31 mouse cellular contexts compared by ENCODE assay signal in genomic region chr10:70294094-70294493, GRCm38 (mm10). TPM values are rescaled to one million over a fixed set of nuclear protein-coding genes. Genes with fewer than 3 reads are reported as not detected.
A peak's percentile ranks its signal among the peaks of the same experiment; 100 is the strongest.
DNase-seq lines count a peak whose midpoint lies in the region; ATAC-seq lines count a peak whose summit lies in the region.
"Had no signal": no experiment of that assay in that cellular context is flagged by ENCODE, and none has a peak within 500 bp of the region (broad histone marks: within the 10 kb centered on the region; RNA-seq: fewer than 3 reads in every experiment).

No protein-coding gene starts in this region.

- no peaks in the 10 kb centered on the region for H3K27me3 ChIP-seq in kidney, embryonic 15.5 days
- H3K27me3 ChIP-seq in lung, embryonic 16.5 days (ENCODE audit: control insufficient read depth, insufficient read depth, low read depth, low read length), result no peaks in the 10 kb centered on the region; the same call in 1 of the 2 replicates
- H3K27me3 ChIP-seq: forebrain, embryonic 15.5 days; heart, embryonic 15.5 days; neural tube, embryonic 15.5 days; stomach, embryonic 15.5 days had no signal

- 28% methylated on average over 8 of the region's 8 CpGs for WGBS in kidney, embryonic 15.5 days
- WGBS in lung, embryonic 16.5 days, result 26% methylated on average over 8 of the region's 8 CpGs

- no peaks in the 10 kb centered on the region for H3K36me3 ChIP-seq in kidney, embryonic 15.5 days
- H3K36me3 ChIP-seq in lung, embryonic 16.5 days (ENCODE audit: control insufficient read depth, insufficient read depth, low read length), result no peaks in the 10 kb centered on the region
- H3K36me3 ChIP-seq: embryonic facial prominence, embryonic 13.5 days; forebrain, embryonic 10.5 days; forebrain, embryonic 15.5 days; G1E; heart, embryonic 10.5 days; heart, embryonic 15.5 days; liver, embryonic 12.5 days; neural tube, embryonic 15.5 days; stomach, embryonic 15.5 days had no signal

- ATAC-seq in kidney, embryonic 15.5 days (replicated peaks; ENCODE audit: low FRiP score), result peak; percentile 50; the same call in 1 of the 2 replicates
- ATAC-seq in lung, embryonic 16.5 days (ENCODE audit: low read depth), result 0 out of 2 replicates have a peak, but pooled peaks have one; percentile 26
- ATAC-seq: CD4-positive, CD25-positive, alpha-beta regulatory T cell, adult 4 months; forebrain, embryonic 15.5 days; hindbrain, embryonic 16.5 days; liver, embryonic 12.5 days; liver, postnatal 0 days had no signal

- H3K4me2 ChIP-seq in kidney, embryonic 15.5 days, result no peak overlapping the region
- H3K4me2 ChIP-seq in lung, embryonic 16.5 days (ENCODE audit: low read depth, low read length), result no peak overlapping the region
- H3K4me2 ChIP-seq: embryonic facial prominence, embryonic 13.5 days; forebrain, embryonic 15.5 days; heart, embryonic 15.5 days; liver, embryonic 12.5 days; neural tube, embryonic 15.5 days; stomach, embryonic 15.5 days had no signal

- DNase-seq in kidney, adult 18-20 months, result no peak
- no peak for DNase-seq in lung, adult 18-20 months
- DNase-seq in ES-CJ7 (ENCODE audit: low read depth, low spot score), result peak; percentile 83
- peak; percentile 37 for DNase-seq in mesoderm, embryonic 11.5 days (ENCODE audit: low read depth, low spot score)
- no peak for DNase-seq in ovary, postnatal 14 days (ENCODE audit: low spot score)
- DNase-seq: adrenal gland, postnatal 14 days; cerebellum, adult 18-20 months; cerebellum, postnatal 10 days; gastrocnemius, postnatal 25 days; heart, adult 11 months; kidney, adult 8-10 months; liver, postnatal 0 days; lung, postnatal 4 days; midbrain, embryonic 14.5 days; right cerebral cortex, postnatal 25 days; thymus, adult 18-20 months; thymus, postnatal 25 days had no signal

- H3K9ac ChIP-seq in kidney, embryonic 15.5 days, result no peak overlapping the region
- no peak overlapping the region for H3K9ac ChIP-seq in lung, embryonic 16.5 days (ENCODE audit: low read length)
- H3K9ac ChIP-seq: embryonic facial prominence, embryonic 13.5 days; forebrain, embryonic 15.5 days; heart, embryonic 15.5 days; liver, embryonic 12.5 days; liver, postnatal 0 days; neural tube, embryonic 15.5 days; stomach, embryonic 15.5 days had no signal

- H3K4me1 ChIP-seq in kidney, embryonic 15.5 days, result peaks cover 32% of the 10 kb centered on the region
- peaks cover 8% of the 10 kb centered on the region for H3K4me1 ChIP-seq in lung, embryonic 16.5 days (replicated peaks; ENCODE audit: control insufficient read depth, insufficient read depth, low read length)
- H3K4me1 ChIP-seq: forebrain, embryonic 15.5 days; stomach, embryonic 15.5 days had no signal

- no peaks in the 10 kb centered on the region for H3K9me3 ChIP-seq in kidney, embryonic 15.5 days (replicated peaks)
- no peaks in the 10 kb centered on the region for H3K9me3 ChIP-seq in lung, embryonic 16.5 days (ENCODE audit: control insufficient read depth, low read length)
- H3K9me3 ChIP-seq: embryonic facial prominence, embryonic 13.5 days; forebrain, embryonic 10.5 days; forebrain, embryonic 15.5 days; heart, embryonic 10.5 days; heart, embryonic 15.5 days; liver, embryonic 12.5 days; neural tube, embryonic 15.5 days; stomach, embryonic 15.5 days had no signal

- no peak overlapping the region for H3K4me3 ChIP-seq in kidney, embryonic 15.5 days (replicated peaks)
- no peak overlapping the region for H3K4me3 ChIP-seq in lung, embryonic 16.5 days (ENCODE audit: low read length)
- H3K4me3 ChIP-seq: embryonic facial prominence, embryonic 13.5 days; forebrain, embryonic 10.5 days; forebrain, embryonic 15.5 days; heart, embryonic 10.5 days; heart, embryonic 15.5 days; liver, embryonic 12.5 days; megakaryocyte, embryonic 14.5 days; neural tube, embryonic 15.5 days; stomach, embryonic 15.5 days had no signal

- no peak overlapping the region for H3K27ac ChIP-seq in kidney, embryonic 15.5 days
- no peak overlapping the region for H3K27ac ChIP-seq in lung, embryonic 16.5 days (ENCODE audit: low read length)
- H3K27ac ChIP-seq: embryonic facial prominence, embryonic 13.5 days; forebrain, embryonic 10.5 days; forebrain, embryonic 15.5 days; heart, embryonic 10.5 days; heart, embryonic 15.5 days; liver, embryonic 12.5 days; neural tube, embryonic 15.5 days; stomach, embryonic 15.5 days had no signal

RNA-seq across cellular contexts. Expression of gene Slc16a9, which starts 49.2 kb away (rescaled TPM):
- polyA plus RNA-seq in kidney, embryonic 15.5 days (2015; fragmentation: Nextera tagmentation; extraction: Ambion mirVana), result 3.8 and 4.8 TPM in 2 replicates
- 5.7 and 7.6 TPM in 2 replicates for polyA plus RNA-seq in lung, embryonic 16.5 days (2015; fragmentation: Nextera tagmentation; extraction: Ambion mirVana)
- polyA plus RNA-seq: CD4-positive, CD25-positive, alpha-beta regulatory T cell, adult 4 months; G1E had no signal

Comparison
In these comparisons a context has a peak if more than half of its experiments do, and no peak if none do; other contexts are left out.
1. DNase-seq: peak in ES-CJ7 (single experiment) and mesoderm, embryonic 11.5 days (single experiment); none in kidney, adult 18-20 months (single experiment), lung, adult 18-20 months (0 of 2) and ovary, postnatal 14 days (single experiment).